Mouse (Mus musculus) ES-E14 (cell line): ENCODE measurements around the gene Ubr1.

Experiments
- HCFC1 ChIP-seq: IDR thresholded peaks from 2 replicates; pipeline ENCODE4 v1.6.1; 2012; ENCODE audit warnings: low read length, inconsistent platforms, borderline replicate concordance; ENCODE audit not compliant: insufficient read depth
- ZC3H11A ChIP-seq: IDR thresholded peaks from 2 replicates; pipeline ENCODE4 v1.6.1; 2012; ENCODE audit warnings: low read depth, mild to moderate bottlenecking, inconsistent platforms, low read length, borderline replicate concordance

- no peak for TF ChIP-seq ZC3H11A
- no peak for TF ChIP-seq HCFC1
Observed at GRCm38 (mm10) chr2:120951208-120951607, 19.3 kb downstream of the Ubr1 start.
